Comparison of ENCODE assay signal across 8 mouse cellular contexts in the genomic region with DNA sequence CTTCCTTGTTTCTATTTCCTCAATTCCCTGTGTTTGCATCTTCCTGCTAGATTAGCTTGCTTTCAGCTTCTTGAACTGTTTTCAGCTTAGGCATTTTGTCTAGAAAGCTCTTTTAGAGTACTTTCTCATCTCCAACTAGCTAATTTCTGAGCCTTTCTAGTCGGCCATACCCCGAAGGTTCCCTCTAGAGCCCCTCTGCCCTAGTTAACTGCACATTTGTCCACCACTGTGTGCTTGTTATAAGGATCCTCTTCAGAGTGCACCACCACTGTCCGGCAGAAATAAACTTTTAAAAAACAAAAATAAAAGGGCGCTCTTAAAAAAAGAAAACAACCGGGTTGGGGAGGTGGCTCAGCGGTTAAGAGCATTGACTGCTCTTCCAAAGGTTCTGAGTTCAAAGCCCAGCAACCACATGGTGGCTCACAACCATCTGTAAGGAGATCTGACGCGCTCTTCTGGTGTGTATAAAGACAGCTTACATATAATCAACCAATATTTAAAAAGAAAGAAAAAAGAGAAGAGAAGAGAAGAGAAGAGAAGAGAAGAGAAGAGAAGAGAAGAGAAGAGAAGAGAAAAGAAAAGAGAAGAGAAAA. TPM values are rescaled to one million over a fixed set of nuclear protein-coding genes. Genes with fewer than 3 reads are reported as not detected.
A peak's percentile ranks its signal among the peaks of the same experiment; 100 is the strongest.
DNase-seq lines count a peak whose midpoint lies in the region; ATAC-seq and TF ChIP-seq lines count a peak whose summit lies in the region.

No protein-coding gene starts in this region.

- ATAC-seq in lung, embryonic 14.5 days (ENCODE audit: insufficient read depth): peak; percentile 37; the same call in 1 of the 2 replicates
- no peak for ATAC-seq in embryonic facial prominence, embryonic 11.5 days (replicated peaks; ENCODE audit: insufficient number of reproducible peaks, low FRiP score, low TSS enrichment, low read depth)
- ATAC-seq in intestine, postnatal 0 days: no peak

- H3K9me3 ChIP-seq in lung, embryonic 14.5 days (ENCODE audit: low read depth, low read length): no peaks in the 10 kb centered on the region
- no peaks in the 10 kb centered on the region for H3K9me3 ChIP-seq in embryonic facial prominence, embryonic 11.5 days (replicated peaks; ENCODE audit: control insufficient read depth, low read length)
- H3K9me3 ChIP-seq in intestine, postnatal 0 days (ENCODE audit: control insufficient read depth): no peaks in the 10 kb centered on the region

- DNase-seq in lung, embryonic 14.5 days: no peak
- no peak for DNase-seq in lung, postnatal 10 days
- DNase-seq in embryonic facial prominence, embryonic 11.5 days (ENCODE audit: low spot score): no peak
- DNase-seq in thymus, postnatal 14 days: no peak
- no peak for DNase-seq in right cerebral cortex, postnatal 4 days
- DNase-seq in kidney, adult 11 months: no peak

- 9% methylated on average over 8 of the region's 8 CpGs for WGBS in lung, embryonic 14.5 days
- WGBS in embryonic facial prominence, embryonic 11.5 days: 14% methylated on average over 8 of the region's 8 CpGs
- WGBS in intestine, postnatal 0 days: 8% methylated on average over 8 of the region's 8 CpGs
- 11% methylated on average over 8 of the region's 8 CpGs for WGBS in olfactory bulb, adult 2 months

- 0 out of 2 replicates have a peak overlapping the region, but pooled peaks have one; percentile 70 for H3K27ac ChIP-seq in lung, embryonic 14.5 days (ENCODE audit: low read depth)
- no peak overlapping the region for H3K27ac ChIP-seq in embryonic facial prominence, embryonic 11.5 days (replicated peaks; ENCODE audit: low read depth, low read length)
- H3K27ac ChIP-seq in intestine, postnatal 0 days (ENCODE audit: low read depth, low read length): peak overlapping the region; percentile 22; the same call in 1 of the 2 replicates
- H3K27ac ChIP-seq in olfactory bulb, adult 2 months (ENCODE audit: insufficient read depth, low read depth, low read length): no peak overlapping the region

- no peaks in the 10 kb centered on the region for H3K27me3 ChIP-seq in lung, embryonic 14.5 days (ENCODE audit: insufficient read depth, low read length)
- no peaks in the 10 kb centered on the region for H3K27me3 ChIP-seq in embryonic facial prominence, embryonic 11.5 days (ENCODE audit: control insufficient read depth, insufficient read depth, low read length)
- no peaks in the 10 kb centered on the region for H3K27me3 ChIP-seq in intestine, postnatal 0 days (replicated peaks; ENCODE audit: control insufficient read depth, insufficient read depth, low read length)

- H3K4me1 ChIP-seq in lung, embryonic 14.5 days (ENCODE audit: insufficient read depth): peaks cover 3% of the 10 kb centered on the region; the same call in 1 of the 2 replicates
- H3K4me1 ChIP-seq in embryonic facial prominence, embryonic 11.5 days (ENCODE audit: control insufficient read depth, insufficient read depth, low read length): peaks cover 3% of the 10 kb centered on the region; the same call in 1 of the 2 replicates
- H3K4me1 ChIP-seq in intestine, postnatal 0 days (replicated peaks; ENCODE audit: control insufficient read depth, insufficient read depth, low read length): no peaks in the 10 kb centered on the region; the same call in 1 of the 2 replicates
- peaks cover under 1% of the 10 kb centered on the region; the same call in 1 of the 2 replicates for H3K4me1 ChIP-seq in olfactory bulb, adult 2 months (ENCODE audit: control insufficient read depth, insufficient read depth, low read length)

- H3K9ac ChIP-seq in lung, embryonic 14.5 days: peak overlapping the region; percentile 62
- peak overlapping the region; percentile 75 for H3K9ac ChIP-seq in embryonic facial prominence, embryonic 11.5 days (replicated peaks; ENCODE audit: low read length)
- H3K9ac ChIP-seq in intestine, postnatal 0 days (ENCODE audit: low read depth, low read length): peak overlapping the region; percentile 47; the same call in 1 of the 2 replicates

- H3K36me3 ChIP-seq in lung, embryonic 14.5 days (ENCODE audit: insufficient read depth): peaks cover 24% of the 10 kb centered on the region
- peaks cover 12% of the 10 kb centered on the region for H3K36me3 ChIP-seq in embryonic facial prominence, embryonic 11.5 days (replicated peaks; ENCODE audit: control insufficient read depth, insufficient read depth, low read depth, low read length)
- peaks cover 18% of the 10 kb centered on the region for H3K36me3 ChIP-seq in intestine, postnatal 0 days (ENCODE audit: control insufficient read depth, insufficient read depth)

- no peak for TF ChIP-seq POLR2A in olfactory bulb, adult 2 months (IDR thresholded peaks at IDR 0.05; ENCODE audit: insufficient read depth, low read depth, low read length)

- peak overlapping the region; percentile 62 for H3K4me2 ChIP-seq in lung, embryonic 14.5 days
- H3K4me2 ChIP-seq in embryonic facial prominence, embryonic 11.5 days (ENCODE audit: low read depth, low read length): peak overlapping the region; percentile 51
- H3K4me2 ChIP-seq in intestine, postnatal 0 days (replicated peaks; ENCODE audit: low read depth): peak overlapping the region; percentile 69

- TF ChIP-seq CTCF in lung, embryonic 14.5 days (IDR thresholded peaks at IDR 0.05; ENCODE audit: low read depth): no peak
- no peak for TF ChIP-seq CTCF in intestine, postnatal 0 days (IDR thresholded peaks at IDR 0.05; ENCODE audit: low read depth)
- no peak for TF ChIP-seq CTCF in olfactory bulb, adult 2 months (IDR thresholded peaks at IDR 0.05; ENCODE audit: insufficient read depth, low read depth, low read length)

- peak overlapping the region; percentile 70 for H3K4me3 ChIP-seq in lung, embryonic 14.5 days (ENCODE audit: low read depth, low read length)
- H3K4me3 ChIP-seq in embryonic facial prominence, embryonic 11.5 days (ENCODE audit: low read depth, low read length): peak overlapping the region; percentile 76
- H3K4me3 ChIP-seq in intestine, postnatal 0 days (ENCODE audit: low read depth, low read length): peak overlapping the region; percentile 65
- peak overlapping the region; percentile 71 for H3K4me3 ChIP-seq in olfactory bulb, adult 2 months (ENCODE audit: insufficient read depth, low read depth, low read length)

RNA-seq across cellular contexts. Expression of a gene that starts 0.6 kb away (rescaled TPM):
- polyA plus RNA-seq in lung, embryonic 14.5 days (2014; fragmentation: Nextera tagmentation; extraction: Ambion mirVana): 50.3 and 52.3 TPM in 2 replicates
- 58.4 and 66.0 TPM in 2 replicates for polyA plus RNA-seq in embryonic facial prominence, embryonic 11.5 days (2014; fragmentation: Nextera tagmentation; extraction: Ambion mirVana)
- polyA plus RNA-seq in intestine, postnatal 0 days (2015; fragmentation: Nextera tagmentation; extraction: Ambion mirVana): 9.2 and 9.3 TPM in 2 replicates
- polyA plus RNA-seq in olfactory bulb, adult 2 months (2012; ENCODE audit: insufficient read depth, insufficient read length, low replicate concordance, missing spikeins): not detected in 2 replicates

RNA-seq across cellular contexts. Expression of a gene that starts 36.1 kb away (rescaled TPM):
- polyA plus RNA-seq in lung, embryonic 14.5 days (2014; fragmentation: Nextera tagmentation; extraction: Ambion mirVana): not detected in 2 replicates
- polyA plus RNA-seq in embryonic facial prominence, embryonic 11.5 days (2014; fragmentation: Nextera tagmentation; extraction: Ambion mirVana): 0.29 TPM in 1 of 2 replicates, not detected in the other
- polyA plus RNA-seq in intestine, postnatal 0 days (2015; fragmentation: Nextera tagmentation; extraction: Ambion mirVana): not detected in 2 replicates
- not detected in 2 replicates for polyA plus RNA-seq in olfactory bulb, adult 2 months (2012; ENCODE audit: insufficient read depth, insufficient read length, low replicate concordance, missing spikeins)

RNA-seq across cellular contexts. Expression of a gene that starts 51.9 kb away (rescaled TPM):
- polyA plus RNA-seq in lung, embryonic 14.5 days (2014; fragmentation: Nextera tagmentation; extraction: Ambion mirVana): 5.8 and 6.5 TPM in 2 replicates
- polyA plus RNA-seq in embryonic facial prominence, embryonic 11.5 days (2014; fragmentation: Nextera tagmentation; extraction: Ambion mirVana): 4.8 and 6.2 TPM in 2 replicates
- polyA plus RNA-seq in intestine, postnatal 0 days (2015; fragmentation: Nextera tagmentation; extraction: Ambion mirVana): 62.7 and 74.2 TPM in 2 replicates
- not detected in 2 replicates for polyA plus RNA-seq in olfactory bulb, adult 2 months (2012; ENCODE audit: insufficient read depth, insufficient read length, low replicate concordance, missing spikeins)

Comparison
In these comparisons a context has a peak if more than half of its experiments do, and no peak if none do; other contexts are left out.
1. H3K27ac ChIP-seq: peak in lung, embryonic 14.5 days (single experiment) and intestine, postnatal 0 days (single experiment); none in embryonic facial prominence, embryonic 11.5 days (single experiment) and olfactory bulb, adult 2 months (single experiment).
2. RNA of a gene that starts 0.6 kb away (polyA plus RNA-seq): 58.4 to 66.0 TPM in embryonic facial prominence, embryonic 11.5 days, 50.3 to 52.3 TPM in lung, embryonic 14.5 days and 9.2 to 9.3 TPM in intestine, postnatal 0 days; not detected in olfactory bulb, adult 2 months; every median in the first group is over 10 times any median in the second.
3. Peak in every context shown above with its lines, with median percentiles within 50 percentile points of each other: H3K4me2 ChIP-seq, H3K4me3 ChIP-seq and H3K9ac ChIP-seq.